Mouse (Mus musculus): ENCODE results near the gene Dstn. TPM values are rescaled to one million over a fixed set of nuclear protein-coding genes. Genes with fewer than 3 reads are reported as not detected.

The Dstn gene
- 39.2 and 42.8 TPM in 2 replicates for polyA plus RNA-seq (2012; rRNA removed; ENCODE audit: low replicate concordance)

DNA sequence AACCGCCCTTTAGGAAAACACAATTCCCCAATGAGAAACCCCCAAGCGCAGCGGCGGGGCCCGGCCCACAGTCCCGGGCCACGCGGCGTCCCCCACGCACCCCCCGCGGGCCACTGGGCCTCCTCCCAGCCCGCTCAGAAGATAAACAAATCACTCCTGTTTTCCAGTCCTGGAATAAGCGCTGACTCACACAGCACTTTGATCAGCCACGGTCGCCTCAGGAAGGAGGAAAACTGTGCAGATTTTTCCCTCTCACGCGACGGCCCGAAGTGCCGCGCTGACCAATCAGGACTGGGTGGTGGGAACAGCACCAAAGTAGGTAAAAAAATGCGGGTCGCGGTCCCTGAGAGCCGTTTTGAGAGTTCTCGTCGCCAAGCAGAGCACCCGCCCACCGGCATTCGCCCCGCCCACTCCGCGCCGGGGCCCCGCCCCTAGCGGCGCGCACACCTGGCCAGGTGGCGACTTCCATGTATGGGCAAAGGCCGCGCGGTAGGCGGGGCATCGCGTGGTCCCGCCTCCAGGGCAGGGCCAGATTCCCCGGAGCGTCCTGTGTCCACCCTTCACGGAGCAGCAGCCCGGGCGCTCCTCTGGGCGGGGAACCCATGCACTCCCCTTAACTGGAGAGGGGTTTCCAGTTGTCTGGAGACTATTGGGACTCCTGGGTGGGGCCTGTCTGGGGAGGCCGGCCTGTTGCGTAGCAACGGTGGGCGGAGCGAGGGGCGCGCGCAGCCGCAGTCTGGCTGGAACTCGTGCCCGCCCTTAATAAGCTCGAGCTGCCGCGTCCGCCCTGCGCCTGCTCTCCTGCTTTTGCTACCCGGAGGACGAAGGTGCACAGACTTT lies at the start of gene Dstn:
Gene Dstn, plus strand, starts transcription at position 561 of the 840 bp plus-strand sequence.

Other genes starting within 250 kb of the Dstn start
- 1.8 and 3.7 TPM in 2 replicates for gene Bfsp1, start 52.1 kb upstream of the Dstn start, polyA plus RNA-seq (2012; rRNA removed; ENCODE audit: low replicate concordance)
- 89.0 and 110 TPM in 2 replicates for gene Rrbp1, start 95.9 kb downstream of the Dstn start, polyA plus RNA-seq (2012; rRNA removed; ENCODE audit: low replicate concordance)
- gene Banf2, start 117.7 kb downstream of the Dstn start, polyA plus RNA-seq (2012; rRNA removed; ENCODE audit: low replicate concordance) = not detected in 2 replicates

All from duodenum, adult 2 months (tissue).